Mouse (Mus musculus) forebrain, embryonic 13.5 days (tissue): ENCODE results near the gene Mapk1ip1l. TPM values are rescaled to one million over a fixed set of nuclear protein-coding genes. Genes with fewer than 3 reads are reported as not detected.

ENCODE experiments used
- ATAC-seq: fragments of 200-750 bp; cut with Nextera tagmentation; 2 replicates; pipeline ENCODE4 v1.8.0; 2017
- H3K27ac ChIP-seq: fragments of 300-500 bp; sonication (generic); 2 replicates; pipeline ENCODE4 v1.5.1; 2015; ENCODE audit warnings: inconsistent platforms, mild to moderate bottlenecking, moderate library complexity
- H3K27me3 ChIP-seq: fragments of 300-500 bp; sonication (generic); 2 replicates; pipeline ENCODE4 v1.6.1; 2015; ENCODE audit warnings: mild to moderate bottlenecking, inconsistent platforms
- H3K36me3 ChIP-seq: fragments of 300-500 bp; sonication (generic); 2 replicates; pipeline ENCODE4 v1.6.1; 2015; ENCODE audit warnings: mild to moderate bottlenecking, inconsistent platforms; ENCODE audit not compliant: poor library complexity, severe bottlenecking
- H3K4me1 ChIP-seq: fragments of 300-500 bp; sonication (generic); 2 replicates; pipeline ENCODE4 v1.6.1; 2015; ENCODE audit warnings: inconsistent platforms
- H3K4me2 ChIP-seq: fragments of 300-500 bp; sonication (generic); 2 replicates; pipeline ENCODE4 v1.6.1; 2015; ENCODE audit warnings: inconsistent platforms, mild to moderate bottlenecking, moderate library complexity
- H3K4me3 ChIP-seq: fragments of 300-500 bp; sonication (generic); 2 replicates; pipeline ENCODE4 v1.5.1; 2015; ENCODE audit warnings: mild to moderate bottlenecking, inconsistent platforms
- H3K9ac ChIP-seq: fragments of 300-500 bp; sonication (generic); 2 replicates; pipeline ENCODE4 v1.6.1; 2015; ENCODE audit warnings: mild to moderate bottlenecking, inconsistent platforms
- H3K9me3 ChIP-seq: fragments of 300-500 bp; sonication (generic); replicated peaks from 2 replicates; pipeline ENCODE4 v1.6.1; 2016; ENCODE audit warnings: inconsistent platforms
- WGBS: fragments of 180-500 bp; shearing (Covaris S2); methylation state at CpG from one replicate; pipeline ENCODE4 v1.1.7; 2015; 5-methylcytosine and 5-hydroxymethylcytosine counted together
- polyA plus RNA-seq: library from polyadenylated mRNA; unstranded; fragments of >200 nt; fragmentation: Nextera tagmentation; extraction: Ambion mirVana; gene quantifications from 2 replicates; pipeline ENCODE4 v1.2.1, GENCODE M21; 2015

Mapk1ip1l gene
- polyA plus RNA-seq, 1 experiment from 2014 or later, result 66.5 TPM

GRCm38 (mm10) chr14:47283568-47283967 is 14.5 kb upstream of the Mapk1ip1l start:
- H3K27ac ChIP-seq, result no peak overlapping the region
- H3K27me3 ChIP-seq, result no peaks in the 10 kb centered on the region
- H3K4me1 ChIP-seq, result peaks cover under 1% of the 10 kb centered on the region
- 94% methylated on average over 7 of the region's 7 CpGs for WGBS
- no peak overlapping the region for H3K4me2 ChIP-seq
- H3K36me3 ChIP-seq, result no peaks in the 10 kb centered on the region
- H3K9ac ChIP-seq, result no peak overlapping the region
- ATAC-seq, result no peak
- no peak overlapping the region for H3K4me3 ChIP-seq
- H3K9me3 ChIP-seq, result no peaks in the 10 kb centered on the region

GRCm38 (mm10) chr14:47285271-47285670 is 12.8 kb upstream of the Mapk1ip1l start:
- no peaks in the 10 kb centered on the region for H3K27me3 ChIP-seq
- H3K27ac ChIP-seq, result no peak overlapping the region
- no peak overlapping the region for H3K4me3 ChIP-seq
- ATAC-seq, result no peak
- no peaks in the 10 kb centered on the region for H3K4me1 ChIP-seq
- H3K4me2 ChIP-seq, result no peak overlapping the region
- H3K9me3 ChIP-seq, result no peaks in the 10 kb centered on the region
- WGBS, result 94% methylated on average over 2 of the region's 2 CpGs
- H3K9ac ChIP-seq, result no peak overlapping the region
- peaks cover 9% of the 10 kb centered on the region for H3K36me3 ChIP-seq

- no peak for ATAC-seq
- WGBS, result 90% methylated on average over 1 of the region's 1 CpGs
These were observed 11.9 kb upstream of the Mapk1ip1l start for GRCm38 (mm10) chr14:47286215-47286614.

GRCm38 (mm10) chr14:47287021-47287420 is 11.0 kb upstream of the Mapk1ip1l start:
- H3K27me3 ChIP-seq, result no peaks in the 10 kb centered on the region
- WGBS, result 87% methylated on average over 5 of the region's 5 CpGs
- no peak overlapping the region for H3K4me3 ChIP-seq
- no peak overlapping the region for H3K9ac ChIP-seq
- no peak for ATAC-seq
- H3K4me1 ChIP-seq, result no peaks in the 10 kb centered on the region
- H3K36me3 ChIP-seq, result peaks cover 14% of the 10 kb centered on the region
- no peaks in the 10 kb centered on the region for H3K9me3 ChIP-seq
- no peak overlapping the region for H3K27ac ChIP-seq
- H3K4me2 ChIP-seq, result no peak overlapping the region

More at GRCm38 (mm10) chr14:47286215-47286614, 11.9 kb upstream of the Mapk1ip1l start:
- Histone ChIP-seq H3K27ac (no peak overlapping the region), H3K36me3 (peaks cover 14% of the 10 kb centered on the region), H3K4me1 (no peaks in the 10 kb centered on the region), H3K9ac (no peak overlapping the region), H3K4me2 (no peak overlapping the region), H3K9me3 (no peaks in the 10 kb centered on the region), H3K27me3 (no peaks in the 10 kb centered on the region), H3K4me3 (no peak overlapping the region)

GRCm38 (mm10) chr14:47291772-47292171 is 6.3 kb upstream of the Mapk1ip1l start:
- ATAC-seq, result no peak
- H3K27ac ChIP-seq, result no peak overlapping the region
- H3K9ac ChIP-seq, result no peak overlapping the region
- no peaks in the 10 kb centered on the region for H3K27me3 ChIP-seq
- no peak overlapping the region for H3K4me3 ChIP-seq
- no peaks in the 10 kb centered on the region for H3K4me1 ChIP-seq
- no peak overlapping the region for H3K4me2 ChIP-seq
- H3K36me3 ChIP-seq, result peaks cover 14% of the 10 kb centered on the region
- WGBS, result 86% methylated on average over 1 of the region's 1 CpGs
- H3K9me3 ChIP-seq, result no peaks in the 10 kb centered on the region

- Histone ChIP-seq H3K27ac (no peak overlapping the region), H3K4me3 (no peak overlapping the region), H3K36me3 (peaks cover 14% of the 10 kb centered on the region), H3K27me3 (no peaks in the 10 kb centered on the region), H3K9ac (no peak overlapping the region), H3K4me1 (peaks cover 3% of the 10 kb centered on the region), H3K4me2 (no peak overlapping the region), H3K9me3 (no peaks in the 10 kb centered on the region)
- 62% methylated on average over 4 of the region's 4 CpGs for WGBS
- no peak for ATAC-seq
These were observed 3.9 kb upstream of the Mapk1ip1l start for GRCm38 (mm10) chr14:47294136-47294535.

GRCm38 (mm10) chr14:47296232-47296631 is 1.8 kb upstream of the Mapk1ip1l start:
- 85% methylated on average over 2 of the region's 2 CpGs for WGBS
- no peak overlapping the region for H3K27ac ChIP-seq
- no peak overlapping the region for H3K4me3 ChIP-seq
- peaks cover 21% of the 10 kb centered on the region for H3K4me1 ChIP-seq
- H3K36me3 ChIP-seq, result peaks cover 4% of the 10 kb centered on the region; the same call in 1 of the 2 replicates
- no peak overlapping the region for H3K9ac ChIP-seq
- no peak overlapping the region for H3K4me2 ChIP-seq
- no peaks in the 10 kb centered on the region for H3K9me3 ChIP-seq
- no peak for ATAC-seq
- no peaks in the 10 kb centered on the region for H3K27me3 ChIP-seq

- Histone ChIP-seq H3K27ac (peak overlapping the region; percentile 96), H3K27me3 (no peaks in the 10 kb centered on the region), H3K9ac (peak overlapping the region; percentile 96), H3K9me3 (no peaks in the 10 kb centered on the region), H3K4me2 (peak overlapping the region; percentile 83), H3K4me1 (peaks cover 28% of the 10 kb centered on the region), H3K36me3 (peaks cover 16% of the 10 kb centered on the region; the same call in 1 of the 2 replicates), H3K4me3 (peak overlapping the region; percentile 93)
- WGBS, result under 1% methylated on average over 31 of the region's 38 CpGs
- ATAC-seq, result peak; percentile 82
These were observed 334 bp downstream of the Mapk1ip1l start for GRCm38 (mm10) chr14:47298408-47298792.

GRCm38 (mm10) chr14:47298819-47299261 is 774 bp downstream of the Mapk1ip1l start:
- Histone ChIP-seq H3K4me2 (peak overlapping the region; percentile 83), H3K27ac (peak overlapping the region; percentile 96), H3K4me3 (peak overlapping the region; percentile 93), H3K9ac (peak overlapping the region; percentile 96), H3K9me3 (no peaks in the 10 kb centered on the region), H3K27me3 (no peaks in the 10 kb centered on the region), H3K4me1 (peaks cover 28% of the 10 kb centered on the region), H3K36me3 (peaks cover 17% of the 10 kb centered on the region; the same call in 1 of the 2 replicates)
- WGBS, result 0% methylated on average over 15 of the region's 15 CpGs
- peak; percentile 66 for ATAC-seq

GRCm38 (mm10) chr14:47302885-47303680 is 5.0 kb downstream of the Mapk1ip1l start:
- H3K4me3 ChIP-seq, result no peak overlapping the region
- peaks cover 28% of the 10 kb centered on the region for H3K4me1 ChIP-seq
- no peak overlapping the region for H3K27ac ChIP-seq
- WGBS, result 85% methylated on average over 14 of the region's 14 CpGs
- H3K27me3 ChIP-seq, result no peaks in the 10 kb centered on the region
- H3K36me3 ChIP-seq, result peaks cover 30% of the 10 kb centered on the region
- H3K4me2 ChIP-seq, result no peak overlapping the region
- H3K9ac ChIP-seq, result no peak overlapping the region
- no peaks in the 10 kb centered on the region for H3K9me3 ChIP-seq
- ATAC-seq, result no peak

GRCm38 (mm10) chr14:47304814-47305405 is 6.8 kb downstream of the Mapk1ip1l start:
- H3K9ac ChIP-seq, result no peak overlapping the region
- H3K36me3 ChIP-seq, result peaks cover 35% of the 10 kb centered on the region
- H3K27me3 ChIP-seq, result no peaks in the 10 kb centered on the region
- no peak overlapping the region for H3K4me2 ChIP-seq
- no peak overlapping the region for H3K27ac ChIP-seq
- no peaks in the 10 kb centered on the region for H3K9me3 ChIP-seq
- peaks cover 18% of the 10 kb centered on the region for H3K4me1 ChIP-seq
- 92% methylated on average over 6 of the region's 6 CpGs for WGBS
- no peak for ATAC-seq
- no peak overlapping the region for H3K4me3 ChIP-seq

GRCm38 (mm10) chr14:47305933-47306332 is 7.9 kb downstream of the Mapk1ip1l start:
- H3K9me3 ChIP-seq, result no peaks in the 10 kb centered on the region

More at GRCm38 (mm10) chr14:47305933-47306332, 7.9 kb downstream of the Mapk1ip1l start:
- no peak overlapping the region for H3K9ac ChIP-seq
- H3K27ac ChIP-seq, result no peak overlapping the region
- H3K4me2 ChIP-seq, result no peak overlapping the region
- H3K4me1 ChIP-seq, result peaks cover 9% of the 10 kb centered on the region; the same call in 1 of the 2 replicates
- no peak overlapping the region for H3K4me3 ChIP-seq
- WGBS, result 95% methylated on average over 4 of the region's 4 CpGs
- no peaks in the 10 kb centered on the region for H3K27me3 ChIP-seq
- H3K36me3 ChIP-seq, result peaks cover 43% of the 10 kb centered on the region
- no peak for ATAC-seq
